Mouse (Mus musculus) thymus, adult 2 months (tissue): ENCODE measurements at regions not wholly inside any gene's neighbourhood (a gene's known extent, or its start where the extent isn't known, plus 50 kb on each side); places are given as distances from the start of the nearest gene placed in this dataset.

Source experiments
- DNase-seq: peaks from one replicate; pipeline ENCODE4 v3.0.0; 2021
- H3K27ac ChIP-seq: fragments of 200-500 bp; 2 replicates; pipeline ENCODE4 v1.5.1; 2012; ENCODE audit warnings: low read length, control low read depth; ENCODE audit not compliant: control insufficient read depth, insufficient read depth
- H3K27me3 ChIP-seq: fragments of 200-500 bp; 2 replicates; pipeline ENCODE4 v1.6.1; 2012; ENCODE audit warnings: mild to moderate bottlenecking, low read length, moderate library complexity, mixed read lengths; ENCODE audit not compliant: control insufficient read depth, insufficient read depth
- H3K36me3 ChIP-seq: fragments of 200-500 bp; 2 replicates; pipeline ENCODE4 v1.6.1; 2012; ENCODE audit warnings: mild to moderate bottlenecking, low read length, moderate library complexity; ENCODE audit not compliant: control insufficient read depth, insufficient read depth
- H3K4me1 ChIP-seq: fragments of 200-500 bp; replicated peaks from 2 replicates; pipeline ENCODE4 v1.6.1; 2012; ENCODE audit warnings: low read length; ENCODE audit not compliant: control insufficient read depth, insufficient read depth
- H3K4me3 ChIP-seq: fragments of 200-500 bp; 2 replicates; pipeline ENCODE4 v1.5.1; 2012; ENCODE audit warnings: mild to moderate bottlenecking, low read length, control low read depth, moderate library complexity; ENCODE audit not compliant: control insufficient read depth, insufficient read depth
- CTCF ChIP-seq: fragments of 200-500 bp; IDR thresholded peaks from 2 replicates; pipeline ENCODE4 v1.5.1; 2012; ENCODE audit warnings: mild to moderate bottlenecking, control low read depth, low read length, moderate library complexity, borderline replicate concordance; ENCODE audit not compliant: control insufficient read depth, poor library complexity, insufficient read depth; ENCODE audit errors: extremely low read depth
- POLR2A ChIP-seq: fragments of 200-500 bp; IDR thresholded peaks from 2 replicates; pipeline ENCODE4 v1.6.1; 2012; ENCODE audit warnings: mild to moderate bottlenecking, low read length, control low read depth, moderate library complexity; ENCODE audit not compliant: control insufficient read depth, poor library complexity, insufficient read depth; ENCODE audit errors: extremely low read depth
- WGBS: fragments of 180-500 bp; shearing (Covaris S2); methylation state at CpG from one replicate; pipeline ENCODE4 v1.1.7; 2018; 5-methylcytosine and 5-hydroxymethylcytosine counted together

DNA sequence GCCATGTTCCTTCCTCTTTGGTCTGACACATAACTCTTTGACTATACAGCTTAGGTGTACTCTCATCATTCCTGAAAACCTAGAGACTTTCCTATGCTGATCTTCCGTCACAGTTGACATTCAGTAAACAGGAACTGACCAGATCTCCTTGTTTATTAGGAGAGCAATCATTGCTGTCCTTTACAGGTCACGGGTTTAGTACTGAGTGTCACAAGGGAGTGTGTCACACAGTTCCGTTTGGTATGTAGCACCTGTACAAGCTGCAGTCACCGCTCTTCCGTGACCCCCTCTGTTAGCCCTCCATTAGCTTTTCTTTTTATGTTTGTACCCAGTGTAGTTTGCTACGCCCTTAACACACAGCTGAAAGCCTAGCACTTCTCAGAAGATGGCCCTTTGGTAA is 553.4 kb upstream of the Slc39a10 start:
- Histone ChIP-seq H3K4me1 (no peaks in the 10 kb centered on the region), H3K27ac (no peak overlapping the region), H3K4me3 (no peak overlapping the region), H3K36me3 (no peaks in the 10 kb centered on the region), H3K27me3 (no peaks in the 10 kb centered on the region)
- 44% methylated on average over 6 of the region's 6 CpGs for WGBS
- TF ChIP-seq POLR2A (no peak), CTCF (no peak)
- DNase-seq = no peak

DNA sequence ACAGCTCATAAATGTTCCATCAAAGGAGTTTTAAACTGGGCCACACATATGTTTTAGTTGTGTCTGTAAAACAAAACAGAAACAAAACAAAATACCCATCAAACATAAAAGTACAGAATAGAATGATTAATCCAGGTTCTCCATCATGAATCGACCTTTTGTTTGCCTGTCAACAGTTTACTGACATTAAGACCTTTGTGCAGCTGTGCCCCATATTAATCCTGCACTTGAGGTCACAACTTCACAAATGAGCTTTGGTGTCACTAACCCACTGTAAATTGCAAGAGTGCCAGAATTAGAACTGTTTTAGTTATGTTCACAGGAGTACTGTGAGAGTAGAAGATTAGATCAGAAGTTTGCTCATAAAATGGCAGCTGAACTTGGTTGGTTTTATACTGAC is 540.2 kb upstream of the Slc39a10 start:
- Histone ChIP-seq H3K4me1 (no peaks in the 10 kb centered on the region), H3K27me3 (no peaks in the 10 kb centered on the region), H3K27ac (no peak overlapping the region), H3K4me3 (no peak overlapping the region), H3K36me3 (no peaks in the 10 kb centered on the region)
- TF ChIP-seq POLR2A = no peak
- DNase-seq = no peak
- WGBS = 87% methylated on average over 1 of the region's 1 CpGs

DNA sequence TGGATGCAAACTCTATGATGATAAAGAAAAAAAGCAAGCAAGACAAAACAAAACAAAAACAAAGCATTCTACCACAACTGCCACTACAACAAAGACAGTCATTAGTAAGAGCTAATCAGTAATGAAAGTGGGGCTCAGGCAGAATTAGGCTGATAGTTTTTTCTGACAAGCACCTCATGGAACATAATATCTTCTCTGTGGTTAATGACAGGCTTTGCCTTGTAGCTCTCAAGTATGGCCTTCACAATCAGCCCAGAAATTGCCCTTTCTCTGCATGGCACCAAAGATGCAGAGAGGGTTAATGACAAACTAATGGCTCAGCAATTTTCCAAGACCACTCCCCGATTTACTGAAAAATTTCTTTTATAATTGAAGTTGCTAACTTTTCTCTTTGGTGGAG is 512.5 kb upstream of the Slc39a10 start:
- Histone ChIP-seq H3K27me3 (no peaks in the 10 kb centered on the region), H3K27ac (no peak overlapping the region), H3K4me1 (no peaks in the 10 kb centered on the region), H3K4me3 (no peak overlapping the region), H3K36me3 (no peaks in the 10 kb centered on the region)
- DNase-seq = no peak
- TF ChIP-seq CTCF (no peak), POLR2A (no peak)
- 85% methylated on average over 1 of the region's 1 CpGs for WGBS

DNA sequence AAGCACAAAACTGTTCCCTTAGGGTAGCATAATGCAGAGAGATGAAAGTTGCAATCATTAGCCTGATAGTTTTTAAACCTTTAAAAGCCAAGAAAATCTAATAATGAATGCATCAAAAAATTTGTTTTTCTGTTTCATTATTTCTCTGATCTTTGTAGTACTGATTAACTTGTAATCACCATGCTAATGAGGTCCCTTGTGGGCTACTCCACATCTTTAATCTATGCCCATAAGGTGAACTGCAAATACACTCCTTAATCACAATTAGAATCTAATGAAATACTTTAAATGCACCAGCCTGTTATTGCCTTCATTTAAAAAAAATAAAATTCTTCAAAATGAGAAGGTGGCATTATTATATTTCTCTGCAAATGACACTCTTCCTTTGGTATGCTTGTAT is 493.9 kb upstream of the Slc39a10 start:
- no peak for DNase-seq
- Histone ChIP-seq H3K36me3 (no peaks in the 10 kb centered on the region), H3K27ac (no peak overlapping the region), H3K27me3 (no peaks in the 10 kb centered on the region), H3K4me3 (no peak overlapping the region), H3K4me1 (no peaks in the 10 kb centered on the region)
- TF ChIP-seq POLR2A = no peak
- TF ChIP-seq CTCF = no peak

DNA sequence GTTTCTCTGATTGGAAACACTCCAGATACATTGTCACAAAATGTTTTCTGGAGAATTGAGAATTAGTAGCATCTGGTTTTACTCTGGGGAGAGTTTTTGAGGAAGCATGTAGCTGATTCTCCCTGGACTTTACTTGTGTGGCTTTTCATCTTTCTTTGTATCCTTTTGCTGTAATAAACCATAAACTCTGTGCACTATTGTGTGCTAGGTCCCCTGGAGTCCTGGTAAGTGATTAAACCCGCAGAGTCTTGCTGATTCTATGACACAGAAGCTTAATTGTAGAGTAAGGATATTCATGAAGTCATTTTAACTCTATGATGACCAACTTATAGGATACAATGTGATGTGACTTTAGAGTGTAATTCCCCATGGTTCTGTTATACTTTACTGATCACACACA is 486.1 kb upstream of the Slc39a10 start:
- no peak for DNase-seq
- Histone ChIP-seq H3K4me1 (no peaks in the 10 kb centered on the region), H3K27ac (no peak overlapping the region), H3K4me3 (no peak overlapping the region), H3K36me3 (no peaks in the 10 kb centered on the region), H3K27me3 (no peaks in the 10 kb centered on the region)
- TF ChIP-seq POLR2A (no peak), CTCF (no peak)
- 52% methylated on average over 1 of the region's 1 CpGs for WGBS

DNA sequence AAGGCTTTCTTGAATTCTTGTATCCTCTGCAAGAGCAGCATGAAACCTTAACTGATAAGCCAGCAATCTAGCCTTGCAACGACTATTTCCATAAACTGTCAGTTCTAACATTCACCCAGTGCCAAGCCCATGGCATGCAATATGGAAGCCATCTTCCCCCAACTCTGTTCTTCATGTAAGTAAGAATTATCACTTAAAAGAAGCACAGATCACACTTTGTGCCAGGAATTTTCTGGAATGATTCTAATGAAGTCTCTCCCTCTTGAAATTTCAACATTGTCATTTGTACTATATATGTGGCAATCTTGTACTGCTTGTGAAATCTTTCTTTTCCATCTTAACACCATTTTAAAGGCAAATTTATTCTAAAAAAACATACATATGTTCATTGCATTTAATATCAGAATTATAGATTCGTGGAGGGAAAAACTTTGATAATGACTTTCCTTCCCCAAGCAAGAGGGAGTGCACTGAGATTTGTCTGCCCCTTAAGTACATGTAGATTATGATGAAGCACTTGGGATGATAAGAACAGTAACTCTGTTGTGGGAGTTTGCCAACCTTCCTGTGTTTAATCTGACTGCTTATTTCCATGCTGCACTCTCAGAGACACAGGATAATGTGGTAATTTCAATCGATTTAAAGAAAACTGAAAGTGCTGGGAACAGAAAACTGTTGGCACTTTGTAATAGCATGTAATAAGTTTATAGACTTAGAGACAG is 447.2 kb upstream of the Slc39a10 start:
- H3K27ac ChIP-seq = no peak overlapping the region
- no peak for TF ChIP-seq POLR2A
- TF ChIP-seq CTCF = no peak

DNA sequence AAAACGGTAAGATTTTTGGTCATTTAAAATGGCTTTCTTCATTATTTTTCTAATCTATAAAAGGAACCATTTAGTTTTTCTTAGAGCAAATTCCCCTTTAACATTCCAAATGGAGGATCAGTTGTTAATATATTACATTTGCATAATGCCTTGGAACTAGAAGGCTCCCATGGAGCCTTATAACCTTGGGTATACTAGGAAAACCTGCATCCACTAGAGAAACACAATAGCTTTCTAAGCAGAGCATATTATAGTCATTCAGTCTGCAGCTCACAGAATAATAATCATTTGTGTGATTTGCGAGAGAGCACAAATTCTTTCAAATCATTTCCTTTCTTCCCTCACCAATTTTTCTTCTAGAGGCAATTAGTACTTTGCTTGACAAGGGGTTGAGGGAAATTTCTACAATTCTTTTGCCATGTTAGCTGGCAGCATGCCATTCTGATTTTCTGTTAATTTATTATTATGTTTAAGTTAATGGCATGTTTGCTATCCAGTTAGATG is 418.0 kb upstream of the Slc39a10 start:
- H3K27ac ChIP-seq = no peak overlapping the region
- no peak overlapping the region for H3K4me3 ChIP-seq
- DNase-seq = no peak
- H3K36me3 ChIP-seq = no peaks in the 10 kb centered on the region
- H3K4me1 ChIP-seq = no peaks in the 10 kb centered on the region
- H3K27me3 ChIP-seq = no peaks in the 10 kb centered on the region
- no peak for TF ChIP-seq CTCF
- no peak for TF ChIP-seq POLR2A
- 94% methylated on average over 2 of the region's 2 CpGs for WGBS

More for the DNA sequence above, 447.2 kb upstream of the Slc39a10 start:
- Histone ChIP-seq H3K4me1 (no peaks in the 10 kb centered on the region), H3K4me3 (no peak overlapping the region), H3K36me3 (no peaks in the 10 kb centered on the region), H3K27me3 (no peaks in the 10 kb centered on the region)
- DNase-seq = no peak
- 85% methylated on average over 3 of the region's 3 CpGs for WGBS
